Mouse (Mus musculus): ENCODE measurements around the gene Osgep.
"Not testable (repeated sequence)": the region's sequence is repeated elsewhere in the genome, so short reads cannot be mapped to it uniquely, and the experiment has no call there.

The Osgep gene

GRCm38 (mm10) chr14:50876236-50876950 is 48.3 kb downstream of the Osgep start:
- DNase-seq (ENCODE audit: low spot score): no peak

- DNase-seq (ENCODE audit: low spot score): no peak
Observed at GRCm38 (mm10) chr14:50875591-50876230, 49.0 kb downstream of the Osgep start.

GRCm38 (mm10) chr14:50875175-50875574 is 49.5 kb downstream of the Osgep start:
- DNase-seq (ENCODE audit: low spot score): no peak

- no peak for DNase-seq (ENCODE audit: low spot score)
Observed at GRCm38 (mm10) chr14:50871284-50871683, 53.4 kb downstream of the Osgep start.

- no peak for DNase-seq (ENCODE audit: low spot score)
Observed at GRCm38 (mm10) chr14:50870805-50871143, 53.9 kb downstream of the Osgep start.

- peak; percentile 78 for DNase-seq (ENCODE audit: low spot score)
Observed at GRCm38 (mm10) chr14:50869889-50870804, 54.5 kb downstream of the Osgep start, which contains the start of gene Tep1. TSS of gene Tep1 (minus strand) at chr14:50870560.

- no peak for DNase-seq (ENCODE audit: low spot score)
Observed at GRCm38 (mm10) chr14:50868656-50869055, 56.0 kb downstream of the Osgep start.

- no peak for DNase-seq (ENCODE audit: low spot score)
Observed at GRCm38 (mm10) chr14:50868211-50868610, 56.5 kb downstream of the Osgep start.

GRCm38 (mm10) chr14:50866966-50867365 is 57.7 kb downstream of the Osgep start:
- DNase-seq (ENCODE audit: low spot score): no peak

GRCm38 (mm10) chr14:50865005-50865404 is 59.7 kb downstream of the Osgep start:
- DNase-seq (ENCODE audit: low spot score): not testable (repeated sequence)

- no peak for DNase-seq (ENCODE audit: low spot score)
Observed at GRCm38 (mm10) chr14:50862641-50863040, 62.1 kb downstream of the Osgep start.

Measured in retina, embryonic 14.5 days (tissue).